Mouse (Mus musculus) intestine, postnatal 0 days (tissue): ENCODE results near the gene Nme4. TPM values are rescaled to one million over a fixed set of nuclear protein-coding genes. Genes with fewer than 3 reads are reported as not detected.

Experiments
- ATAC-seq: fragments of 200-750 bp; cut with Nextera tagmentation; 2 replicates; pipeline ENCODE4 v1.8.0; 2017; ENCODE audit warnings: mild to moderate bottlenecking, moderate TSS enrichment, moderate library complexity
- H3K27ac ChIP-seq: fragments of 300-500 bp; sonication (generic); 2 replicates; pipeline ENCODE4 v1.5.1; 2014; ENCODE audit warnings: mild to moderate bottlenecking, low read depth, low read length, moderate library complexity
- H3K27me3 ChIP-seq: fragments of 300-500 bp; sonication (generic); replicated peaks from 2 replicates; pipeline ENCODE4 v1.6.1; 2014; ENCODE audit warnings: low read length, mixed read lengths; ENCODE audit not compliant: control insufficient read depth, insufficient read depth
- H3K36me3 ChIP-seq: fragments of 300-500 bp; sonication (generic); 2 replicates; pipeline ENCODE4 v1.6.1; 2014; ENCODE audit warnings: mild to moderate bottlenecking, moderate library complexity; ENCODE audit not compliant: control insufficient read depth, insufficient read depth
- H3K4me1 ChIP-seq: fragments of 300-500 bp; sonication (generic); replicated peaks from 2 replicates; pipeline ENCODE4 v1.6.1; 2014; ENCODE audit warnings: antibody characterized with exemption, low read length, mixed read lengths; ENCODE audit not compliant: control insufficient read depth, insufficient read depth
- H3K4me2 ChIP-seq: fragments of 300-500 bp; sonication (generic); replicated peaks from 2 replicates; pipeline ENCODE4 v1.6.1; 2014; ENCODE audit warnings: low read depth, mild to moderate bottlenecking, moderate library complexity
- H3K4me3 ChIP-seq: fragments of 300-500 bp; sonication (generic); 2 replicates; pipeline ENCODE4 v1.5.1; 2014; ENCODE audit warnings: low read depth, low read length
- H3K9ac ChIP-seq: fragments of 300-500 bp; sonication (generic); 2 replicates; pipeline ENCODE4 v1.6.1; 2014; ENCODE audit warnings: mild to moderate bottlenecking, low read depth, low read length
- H3K9me3 ChIP-seq: fragments of 300-500 bp; sonication (generic); 2 replicates; pipeline ENCODE4 v1.6.1; 2016; ENCODE audit warnings: mixed run types; ENCODE audit not compliant: control insufficient read depth
- CTCF ChIP-seq: sonication (generic); IDR thresholded peaks from 2 replicates; pipeline ENCODE4 v1.5.1; 2016; ENCODE audit warnings: low read depth, mild to moderate bottlenecking, control low read depth, antibody characterized with exemption, moderate library complexity
- WGBS: fragments of 180-500 bp; shearing (Covaris S2); extraction: QIAGEN DNeasy Blood & Tissue Kit; methylation state at CpG from one replicate; pipeline ENCODE4 v1.1.7; 2014; 5-methylcytosine and 5-hydroxymethylcytosine counted together
- polyA plus RNA-seq: library from polyadenylated mRNA; unstranded; fragments of >200 nt; fragmentation: Nextera tagmentation; extraction: Ambion mirVana; gene quantifications from 2 replicates; pipeline ENCODE4 v1.2.1, GENCODE M21; 2015

Nme4 gene
- polyA plus RNA-seq, 1 experiment from 2014 or later = 20.4 TPM

- H3K4me1 ChIP-seq = no peaks in the 10 kb centered on the region
- WGBS = 83% methylated on average over 11 of the region's 11 CpGs
- H3K27ac ChIP-seq = no peak overlapping the region
These were observed 41.8 kb upstream of the Nme4 start for GRCm38 (mm10) chr17:26137106-26137750.

GRCm38 (mm10) chr17:26131856-26132853 is 36.8 kb upstream of the Nme4 start:
- WGBS = 86% methylated on average over 18 of the region's 18 CpGs
- no peak overlapping the region for H3K27ac ChIP-seq
- no peak for TF ChIP-seq CTCF
- no peak overlapping the region for H3K9ac ChIP-seq
- ATAC-seq = no peak
- H3K27me3 ChIP-seq = no peaks in the 10 kb centered on the region
- H3K4me2 ChIP-seq = no peak overlapping the region
- no peak overlapping the region for H3K4me3 ChIP-seq
- H3K36me3 ChIP-seq = peaks cover 31% of the 10 kb centered on the region
- H3K4me1 ChIP-seq = no peaks in the 10 kb centered on the region
- H3K9me3 ChIP-seq = no peaks in the 10 kb centered on the region

More at GRCm38 (mm10) chr17:26137106-26137750, 41.8 kb upstream of the Nme4 start:
- ATAC-seq = no peak
- H3K4me3 ChIP-seq = no peak overlapping the region
- no peak for TF ChIP-seq CTCF
- H3K27me3 ChIP-seq = no peaks in the 10 kb centered on the region
- H3K36me3 ChIP-seq = 0 out of 2 replicates have a peak, but pooled peaks cover under 1% of the 10 kb centered on the region
- H3K9ac ChIP-seq = no peak overlapping the region
- H3K9me3 ChIP-seq = no peaks in the 10 kb centered on the region
- no peak overlapping the region for H3K4me2 ChIP-seq

- Histone ChIP-seq H3K4me2 (no peak overlapping the region), H3K9me3 (no peaks in the 10 kb centered on the region), H3K36me3 (peaks cover 41% of the 10 kb centered on the region), H3K27me3 (no peaks in the 10 kb centered on the region), H3K27ac (no peak overlapping the region), H3K9ac (no peak overlapping the region), H3K4me3 (no peak overlapping the region), H3K4me1 (no peaks in the 10 kb centered on the region)
- no peak for TF ChIP-seq CTCF
- no peak for ATAC-seq
- 87% methylated on average over 18 of the region's 18 CpGs for WGBS
These were observed 35.8 kb upstream of the Nme4 start for GRCm38 (mm10) chr17:26131062-26131732.

GRCm38 (mm10) chr17:26125226-26125625 is 29.8 kb upstream of the Nme4 start:
- H3K9ac ChIP-seq = no peak overlapping the region
- H3K27ac ChIP-seq = no peak overlapping the region; the same call in 1 of the 2 replicates
- peaks cover 2% of the 10 kb centered on the region; the same call in 1 of the 2 replicates for H3K4me1 ChIP-seq
- H3K36me3 ChIP-seq = peaks cover 46% of the 10 kb centered on the region
- TF ChIP-seq CTCF = no peak
- no peaks in the 10 kb centered on the region for H3K27me3 ChIP-seq
- WGBS = 91% methylated on average over 10 of the region's 10 CpGs
- H3K4me3 ChIP-seq = no peak overlapping the region
- ATAC-seq = no peak
- no peak overlapping the region for H3K4me2 ChIP-seq
- no peaks in the 10 kb centered on the region for H3K9me3 ChIP-seq

GRCm38 (mm10) chr17:26124560-26124959 is 29.2 kb upstream of the Nme4 start:
- 71% methylated on average over 7 of the region's 7 CpGs for WGBS
- Histone ChIP-seq H3K4me3 (peak overlapping the region; percentile 69), H3K36me3 (peaks cover 41% of the 10 kb centered on the region), H3K27ac (no peak overlapping the region), H3K4me1 (peaks cover 6% of the 10 kb centered on the region; the same call in 1 of the 2 replicates), H3K9ac (peak overlapping the region; percentile 61), H3K9me3 (no peaks in the 10 kb centered on the region), H3K27me3 (no peaks in the 10 kb centered on the region), H3K4me2 (peak overlapping the region; percentile 75)
- TF ChIP-seq CTCF = no peak
- ATAC-seq = no peak
